Mouse (Mus musculus) urinary bladder, adult 18-20 months (tissue): ENCODE results near the gene Podn.

Experiments
- DNase-seq, 2 experiments: peaks; one replicate each; pipeline ENCODE4 v3.0.0; 2022; ENCODE audit warnings: low spot score in 2 of 2, mixed read lengths in 2 of 2

Gene Podn

GRCm38 (mm10) chr4:108045136-108046107, 50.8 kb downstream of the Podn start:
- no peak for DNase-seq

GRCm38 (mm10) chr4:108037027-108037426, 59.2 kb downstream of the Podn start:
- DNase-seq: peak in 1 of 2 experiments; percentile 25

- no peak for DNase-seq
Observed at GRCm38 (mm10) chr4:108033041-108033764, 63.0 kb downstream of the Podn start.

GRCm38 (mm10) chr4:108032352-108032849, 63.8 kb downstream of the Podn start:
- no peak for DNase-seq

GRCm38 (mm10) chr4:108031502-108032351, 64.5 kb downstream of the Podn start:
- peak; percentile 31 to 45 for DNase-seq

GRCm38 (mm10) chr4:108030888-108031501, 65.2 kb downstream of the Podn start:
- DNase-seq: no peak

- DNase-seq: no peak
Observed at GRCm38 (mm10) chr4:108026193-108026592, 70.1 kb downstream of the Podn start.

- DNase-seq: peak in 1 of 2 experiments; percentile 40
Observed at GRCm38 (mm10) chr4:108025269-108025668, 71.0 kb downstream of the Podn start.

GRCm38 (mm10) chr4:108024641-108025040, 71.6 kb downstream of the Podn start:
- no peak for DNase-seq

- DNase-seq: no peak
Observed at GRCm38 (mm10) chr4:108023186-108023585, 73.1 kb downstream of the Podn start.

GRCm38 (mm10) chr4:108020178-108020577, 76.1 kb downstream of the Podn start:
- DNase-seq: no peak

GRCm38 (mm10) chr4:108018961-108019921, 77.0 kb downstream of the Podn start:
- DNase-seq: no peak

GRCm38 (mm10) chr4:108018241-108018923, 77.9 kb downstream of the Podn start:
- DNase-seq: no peak

GRCm38 (mm10) chr4:108017839-108018238, 78.4 kb downstream of the Podn start:
- no peak for DNase-seq

GRCm38 (mm10) chr4:108016321-108016720, 79.9 kb downstream of the Podn start:
- DNase-seq: no peak

GRCm38 (mm10) chr4:108015067-108015765, 81.0 kb downstream of the Podn start:
- DNase-seq: peak; percentile 44 to 76

GRCm38 (mm10) chr4:108014466-108014865, 81.8 kb downstream of the Podn start:
- DNase-seq: no peak

GRCm38 (mm10) chr4:108008541-108008940, 87.7 kb downstream of the Podn start:
- no peak for DNase-seq
